ENCODE assay signal across 10 mouse cellular contexts in the genomic region with DNA sequence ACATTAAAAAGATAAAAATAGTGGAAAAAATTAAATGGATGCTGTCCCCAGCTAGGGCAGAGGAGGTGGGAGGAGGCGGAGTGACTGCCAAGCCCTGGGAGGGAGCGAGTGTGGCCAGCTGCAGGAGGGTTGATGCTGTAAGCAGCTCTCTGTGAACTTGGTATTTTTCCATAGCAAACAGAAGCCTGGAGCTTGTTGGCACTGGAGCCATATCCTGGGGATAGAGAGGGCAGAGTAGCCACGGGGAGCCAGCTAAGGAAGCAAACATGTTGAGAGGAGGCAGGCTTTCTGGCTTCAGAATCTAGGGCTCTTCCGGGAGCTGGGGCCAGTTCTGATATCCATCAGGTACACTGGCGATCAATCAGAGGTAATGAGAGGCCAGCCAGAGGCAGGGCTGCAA.
DNase-seq lines count a peak whose midpoint lies in the region; ATAC-seq and TF ChIP-seq lines count a peak whose summit lies in the region.
"Had no signal": no experiment of that assay in that cellular context is flagged by ENCODE, and none has a peak within 500 bp of the region (broad histone marks: within the 10 kb centered on the region; RNA-seq: fewer than 3 reads in every experiment).

No protein-coding gene starts in this region.

- no peaks in the 10 kb centered on the region for H3K27me3 ChIP-seq in hindbrain, postnatal 0 days (ENCODE audit: insufficient read depth, low read length)
- no peaks in the 10 kb centered on the region for H3K27me3 ChIP-seq in hindbrain, embryonic 14.5 days (ENCODE audit: control insufficient read depth, insufficient read depth, low read length)
- no peaks in the 10 kb centered on the region; the same call in 1 of the 2 replicates for H3K27me3 ChIP-seq in cerebellum, adult 2 months (ENCODE audit: control insufficient read depth, insufficient read depth, low read length)

- H3K9ac ChIP-seq in hindbrain, postnatal 0 days (replicated peaks; ENCODE audit: low read length), result no peak overlapping the region
- H3K9ac ChIP-seq in hindbrain, embryonic 14.5 days, result no peak overlapping the region

- H3K9me3 ChIP-seq in hindbrain, postnatal 0 days (ENCODE audit: low read length), result no peaks in the 10 kb centered on the region
- no peaks in the 10 kb centered on the region for H3K9me3 ChIP-seq in hindbrain, embryonic 14.5 days (ENCODE audit: control insufficient read depth, low read length)

- H3K36me3 ChIP-seq in hindbrain, postnatal 0 days (ENCODE audit: insufficient read depth, low read length), result no peaks in the 10 kb centered on the region
- H3K36me3 ChIP-seq in hindbrain, embryonic 14.5 days (replicated peaks; ENCODE audit: control insufficient read depth, insufficient read depth), result no peaks in the 10 kb centered on the region

- 0 out of 2 replicates have a peak, but pooled peaks have one; percentile 62 for ATAC-seq in hindbrain, postnatal 0 days
- ATAC-seq in hindbrain, embryonic 14.5 days (ENCODE audit: low FRiP score), result no peak

- TF ChIP-seq POLR2A in cerebellum, adult 2 months (IDR thresholded peaks at IDR 0.05; ENCODE audit: borderline replicate concordance, insufficient read depth, low read length), result no peak

- no peak for TF ChIP-seq CTCF in hindbrain, postnatal 0 days (IDR thresholded peaks at IDR 0.05; ENCODE audit: low read depth)
- TF ChIP-seq CTCF in cerebellum, adult 2 months (IDR thresholded peaks at IDR 0.05; ENCODE audit: borderline replicate concordance, insufficient read depth, low read depth, low read length), result no peak

- 52% methylated on average over 5 of the region's 5 CpGs for WGBS in hindbrain, postnatal 0 days
- 72% methylated on average over 5 of the region's 5 CpGs for WGBS in hindbrain, embryonic 14.5 days
- 19% methylated on average over 5 of the region's 5 CpGs for WGBS in cerebellum, adult 2 months

- no peak overlapping the region for H3K4me2 ChIP-seq in hindbrain, postnatal 0 days (ENCODE audit: low read depth, low read length)
- no peak overlapping the region for H3K4me2 ChIP-seq in hindbrain, embryonic 14.5 days (replicated peaks)

- no peak overlapping the region for H3K27ac ChIP-seq in hindbrain, postnatal 0 days
- no peak overlapping the region for H3K27ac ChIP-seq in hindbrain, embryonic 14.5 days
- H3K27ac ChIP-seq in cerebellum, adult 2 months (ENCODE audit: insufficient read depth, low read length), result no peak overlapping the region

- H3K4me1 ChIP-seq in hindbrain, postnatal 0 days (ENCODE audit: insufficient read depth, low read length), result no peaks in the 10 kb centered on the region
- H3K4me1 ChIP-seq in hindbrain, embryonic 14.5 days (replicated peaks; ENCODE audit: control insufficient read depth, insufficient read depth, low read length), result no peaks in the 10 kb centered on the region
- H3K4me1 ChIP-seq in cerebellum, adult 2 months (ENCODE audit: control insufficient read depth, insufficient read depth, low read length), result no peaks in the 10 kb centered on the region; the same call in none of the 2 replicates

- no peak overlapping the region for H3K4me3 ChIP-seq in hindbrain, postnatal 0 days (ENCODE audit: low read length)
- H3K4me3 ChIP-seq in hindbrain, embryonic 14.5 days (replicated peaks; ENCODE audit: low read length), result no peak overlapping the region
- no peak overlapping the region for H3K4me3 ChIP-seq in cerebellum, adult 2 months (replicated peaks; ENCODE audit: insufficient read depth, low read depth, low read length)

- DNase-seq in hindbrain, postnatal 0 days (ENCODE audit: low spot score), result peak; percentile 66
- DNase-seq in hindbrain, embryonic 14.5 days (ENCODE audit: low spot score), result no peak
- DNase-seq in right cerebral cortex, postnatal 25 days, result peak; percentile 21
- no peak for DNase-seq in right cerebral cortex, postnatal 14 days
- peak; percentile 70 to 74 for DNase-seq in cerebellum, adult 2 months
- peak; percentile 28 for DNase-seq in layer of hippocampus, adult 9-11 months
- no peak for DNase-seq in embryo, embryonic 9.5 days (ENCODE audit: extremely low spot score)
- DNase-seq in spleen, adult 18-20 months, result no peak
- DNase-seq: gastrocnemius, postnatal 36 days; lung, postnatal 4 days had no signal

Comparison
In these comparisons a context has a peak if more than half of its experiments do, and no peak if none do; other contexts are left out.
1. DNase-seq: peak in hindbrain, postnatal 0 days (single experiment), right cerebral cortex, postnatal 25 days (single experiment), cerebellum, adult 2 months (2 of 2) and layer of hippocampus, adult 9-11 months (single experiment); none in hindbrain, embryonic 14.5 days (single experiment), right cerebral cortex, postnatal 14 days (single experiment), embryo, embryonic 9.5 days (single experiment) and spleen, adult 18-20 months (0 of 2).